Mouse (Mus musculus) left cerebral cortex, adult 11 months (tissue): ENCODE data around the gene Skida1.
"Not testable (repeated sequence)": the region's sequence is repeated elsewhere in the genome, so short reads cannot be mapped to it uniquely, and the experiment has no call there.

Source experiments
- DNase-seq: peaks from one replicate; pipeline ENCODE4 v3.0.0; 2022; ENCODE audit warnings: low spot score

Skida1 gene

DNA sequence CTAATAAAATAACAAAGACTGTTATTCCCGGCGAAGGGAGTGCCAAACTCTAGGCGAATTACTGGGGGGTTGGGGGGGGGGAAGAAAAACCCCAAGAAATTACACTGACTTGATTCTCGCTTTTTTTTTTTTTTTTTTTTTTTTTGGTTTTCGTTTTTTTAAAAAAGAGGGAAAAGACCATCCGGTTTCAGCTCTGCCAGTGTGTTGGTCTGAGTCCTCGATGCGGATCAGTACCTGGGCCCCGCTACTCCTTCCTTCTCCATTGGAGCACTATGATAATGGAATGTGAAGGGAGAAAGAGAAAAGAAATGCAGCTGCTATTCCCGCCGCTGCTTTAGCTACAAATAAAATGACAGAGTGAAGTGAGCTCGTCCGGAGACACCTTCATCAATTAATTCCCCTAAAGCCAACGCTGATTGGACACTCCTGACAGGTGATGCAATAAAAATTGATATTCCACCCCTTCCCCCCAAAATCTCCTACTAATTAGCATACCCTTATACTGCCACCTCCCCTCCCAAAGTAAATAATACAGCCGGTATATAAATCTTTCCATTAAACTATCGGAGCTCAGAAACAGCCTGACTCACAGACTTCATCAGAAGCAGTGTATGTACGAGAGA lies at the start of gene Skida1:
Gene Skida1, minus strand, starts transcription at position 599 of the 623 bp plus-strand sequence.
- DNase-seq, result no peak

DNA sequence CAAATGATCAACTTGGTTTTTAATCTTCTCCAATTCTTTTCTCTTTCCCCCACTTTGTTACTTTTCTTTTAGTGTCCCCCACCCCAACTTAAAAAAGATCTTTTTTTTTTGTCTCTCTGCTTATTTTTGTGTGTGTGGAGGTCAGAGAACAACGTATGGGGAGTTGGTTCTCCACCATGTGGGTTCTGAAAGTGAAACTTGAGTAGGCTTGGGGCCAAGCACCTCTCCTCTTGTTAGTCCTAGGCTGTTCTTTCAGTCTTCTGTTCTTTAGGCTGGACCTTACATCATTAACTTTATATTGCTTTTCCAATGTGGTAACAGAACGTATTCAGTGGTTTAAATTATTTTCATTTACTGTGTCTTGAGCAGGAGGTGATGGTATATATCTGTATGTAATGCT lies 47.0 kb upstream of the Skida1 start:
- DNase-seq, result no peak

DNA sequence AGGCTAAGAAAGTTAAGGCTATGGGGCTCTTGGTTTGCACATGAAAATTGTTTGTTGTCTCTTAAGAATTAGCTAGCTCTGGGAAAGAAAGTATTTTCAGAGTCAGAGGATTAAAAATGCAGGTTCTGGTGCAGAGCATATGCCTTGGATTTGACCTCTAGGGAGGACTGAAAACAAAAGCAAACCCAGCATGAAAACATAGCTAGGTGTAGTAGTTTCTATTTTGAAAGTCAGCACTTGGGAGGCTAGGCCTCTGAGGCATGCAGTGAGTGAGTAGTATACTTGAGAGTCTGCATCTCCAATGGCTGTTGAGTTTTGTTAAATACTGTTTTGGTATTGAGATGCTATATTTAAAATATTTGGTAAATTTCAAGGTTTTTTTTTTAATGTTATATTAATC lies 45.5 kb upstream of the Skida1 start:
- no peak for DNase-seq

DNA sequence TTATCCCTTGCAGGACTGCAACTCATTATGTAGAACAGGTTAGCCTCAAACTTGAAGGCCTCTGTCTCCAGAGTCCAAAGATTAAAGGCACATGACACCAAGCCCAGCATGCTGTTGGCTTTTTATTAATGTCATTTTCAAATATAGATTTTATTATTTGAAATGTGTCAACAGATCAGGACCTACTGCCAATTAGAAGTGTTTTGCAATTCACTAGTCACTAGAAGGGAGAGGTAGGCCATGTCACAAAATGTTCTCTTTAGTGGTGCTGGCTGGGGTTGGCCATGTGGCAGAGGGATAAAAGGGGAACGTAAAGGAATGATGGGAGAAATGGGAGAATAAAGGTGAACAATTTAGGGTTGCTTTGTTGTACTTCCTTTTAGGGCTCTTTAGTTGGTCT lies 45.0 kb upstream of the Skida1 start:
- no peak for DNase-seq

DNA sequence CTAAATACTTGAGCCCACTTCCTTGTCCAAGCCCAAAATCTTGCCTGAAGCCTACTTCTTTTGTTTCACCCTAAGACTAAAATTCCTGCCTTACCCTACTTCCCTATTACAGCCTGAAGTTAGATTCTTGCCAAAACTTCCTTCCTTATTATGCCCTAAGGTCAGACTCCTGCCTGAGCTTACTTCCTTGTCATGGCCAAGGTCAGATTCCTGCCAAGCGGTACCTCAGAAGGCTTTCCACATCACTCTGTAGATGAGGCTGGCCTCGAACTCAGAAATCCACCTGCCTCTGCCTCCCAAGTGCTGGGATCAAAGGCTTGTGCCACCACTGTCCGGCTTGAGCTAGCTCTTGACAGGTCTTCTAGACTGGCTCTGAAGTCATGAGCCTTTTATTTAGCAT lies 38.8 kb upstream of the Skida1 start:
- DNase-seq, result not testable (repeated sequence)

DNA sequence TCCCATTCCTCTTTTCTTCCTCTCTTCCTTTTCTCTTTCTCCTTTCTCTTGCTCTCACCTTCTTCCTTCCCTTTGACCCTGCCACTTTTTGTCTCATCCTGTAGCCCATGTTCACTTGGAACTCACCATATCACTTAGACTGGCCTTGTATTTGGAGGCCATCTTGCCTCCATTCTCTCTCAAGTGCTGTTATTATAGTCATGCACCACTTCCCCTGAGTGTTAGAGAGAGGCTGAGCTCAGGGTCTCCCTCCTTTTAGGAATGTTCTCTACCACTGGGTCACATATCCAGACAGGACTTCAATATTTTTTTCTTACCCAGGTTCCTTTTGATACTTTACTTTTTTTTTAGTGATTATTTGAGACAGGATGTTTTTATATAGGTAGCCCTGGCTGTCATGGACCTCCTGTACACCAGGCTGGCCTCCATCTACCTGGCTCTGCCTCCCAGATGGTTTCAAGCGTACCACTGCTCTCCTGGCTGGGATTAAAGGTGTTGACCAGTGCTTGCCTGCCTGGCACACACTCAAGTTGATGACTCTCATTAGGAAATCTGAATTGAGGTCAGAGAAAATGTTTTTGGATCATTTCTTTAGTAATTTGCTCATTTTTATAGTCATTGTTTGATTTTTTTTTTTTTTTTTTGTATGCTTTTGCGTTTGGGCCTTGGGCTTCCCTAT lies 31.5 kb upstream of the Skida1 start:
- no peak for DNase-seq

DNA sequence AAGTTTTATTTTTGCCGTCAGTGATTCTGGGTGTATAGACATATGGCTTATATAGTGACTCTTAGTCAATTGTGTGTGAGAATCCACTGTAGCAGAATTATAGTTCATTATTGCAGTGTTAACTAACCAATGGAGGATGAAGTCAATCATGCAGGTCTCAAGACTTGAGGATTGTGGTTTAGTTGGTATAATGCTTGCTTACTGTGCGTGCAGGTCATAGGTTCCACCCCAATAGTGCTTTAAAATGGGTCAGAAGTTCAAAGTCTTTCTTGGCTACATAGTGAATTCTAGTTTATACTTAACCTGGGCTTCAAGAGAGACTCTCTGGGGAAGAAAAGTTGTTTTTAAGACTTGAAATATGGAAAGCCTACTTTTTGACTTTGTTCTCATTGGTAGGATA lies 23.1 kb upstream of the Skida1 start:
- no peak for DNase-seq

DNA sequence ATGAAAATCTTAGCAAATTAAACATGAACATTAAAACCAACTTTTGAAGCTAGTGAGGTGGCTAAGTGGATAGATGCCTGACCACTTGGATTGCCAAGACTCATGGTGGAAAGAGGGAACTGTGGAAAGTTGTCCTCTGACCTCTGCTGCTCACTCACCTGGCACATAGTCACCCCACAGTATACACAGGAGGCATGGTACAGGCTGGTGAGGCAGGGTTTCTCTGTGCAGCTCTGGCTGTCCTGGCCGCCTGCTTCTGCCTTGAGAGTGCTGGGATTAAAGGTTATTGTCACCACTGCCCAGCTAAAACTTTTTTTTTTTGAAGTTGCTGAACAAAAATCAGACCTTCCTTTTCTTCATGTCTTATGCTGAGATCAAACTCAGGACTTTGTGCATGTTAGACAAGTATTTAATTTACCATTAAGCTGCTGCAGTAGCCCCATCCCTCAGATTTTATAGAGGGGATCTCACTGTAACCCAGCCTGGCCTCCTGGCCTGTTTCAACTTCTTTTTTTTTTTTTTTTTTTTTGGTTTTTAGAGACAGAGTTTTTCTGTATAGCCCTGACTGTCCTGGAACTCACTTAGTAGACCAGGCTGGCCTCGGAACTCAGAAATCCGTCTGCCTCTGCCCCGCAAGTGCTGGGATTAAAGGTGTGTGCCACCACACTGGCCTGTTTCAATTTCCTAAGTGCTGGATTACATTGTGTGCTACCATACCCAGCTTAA lies 19.4 kb upstream of the Skida1 start:
- no peak for DNase-seq

DNA sequence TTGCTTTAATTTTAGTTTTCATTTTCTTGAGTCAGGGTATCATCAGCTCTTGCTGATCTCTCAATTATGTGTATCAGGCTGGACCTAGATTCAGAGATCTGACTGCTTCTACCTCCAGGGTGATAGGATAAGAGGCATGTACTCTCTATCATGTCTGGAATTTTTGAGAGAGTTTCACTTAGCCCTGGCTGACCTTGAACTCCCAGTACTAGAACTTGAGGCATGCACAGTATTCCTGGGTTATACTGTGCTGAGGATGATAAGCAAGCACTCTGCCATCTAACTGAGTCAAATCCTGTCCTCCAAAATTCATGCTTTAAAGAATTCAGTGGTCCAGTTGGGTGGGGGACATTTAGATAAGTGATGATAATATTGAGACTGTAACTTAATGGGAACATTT lies 17.6 kb upstream of the Skida1 start:
- no peak for DNase-seq

DNA sequence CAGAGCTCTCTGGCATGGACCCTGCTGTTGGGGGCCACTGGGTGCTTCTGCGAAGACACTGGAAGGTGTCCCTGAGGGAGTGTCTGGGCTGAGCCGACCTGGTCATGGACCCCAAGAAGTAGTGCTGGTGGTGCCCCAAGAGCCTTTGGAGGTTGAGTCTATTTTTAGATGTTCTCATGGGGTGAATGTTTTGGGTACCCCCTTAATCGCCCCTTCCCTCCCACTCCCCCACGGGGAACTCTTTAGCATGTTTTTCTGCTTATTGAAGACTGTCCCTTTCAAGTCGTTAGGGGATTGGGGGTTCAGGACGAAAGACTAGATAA lies 16.8 kb upstream of the Skida1 start:
- DNase-seq, result no peak

DNA sequence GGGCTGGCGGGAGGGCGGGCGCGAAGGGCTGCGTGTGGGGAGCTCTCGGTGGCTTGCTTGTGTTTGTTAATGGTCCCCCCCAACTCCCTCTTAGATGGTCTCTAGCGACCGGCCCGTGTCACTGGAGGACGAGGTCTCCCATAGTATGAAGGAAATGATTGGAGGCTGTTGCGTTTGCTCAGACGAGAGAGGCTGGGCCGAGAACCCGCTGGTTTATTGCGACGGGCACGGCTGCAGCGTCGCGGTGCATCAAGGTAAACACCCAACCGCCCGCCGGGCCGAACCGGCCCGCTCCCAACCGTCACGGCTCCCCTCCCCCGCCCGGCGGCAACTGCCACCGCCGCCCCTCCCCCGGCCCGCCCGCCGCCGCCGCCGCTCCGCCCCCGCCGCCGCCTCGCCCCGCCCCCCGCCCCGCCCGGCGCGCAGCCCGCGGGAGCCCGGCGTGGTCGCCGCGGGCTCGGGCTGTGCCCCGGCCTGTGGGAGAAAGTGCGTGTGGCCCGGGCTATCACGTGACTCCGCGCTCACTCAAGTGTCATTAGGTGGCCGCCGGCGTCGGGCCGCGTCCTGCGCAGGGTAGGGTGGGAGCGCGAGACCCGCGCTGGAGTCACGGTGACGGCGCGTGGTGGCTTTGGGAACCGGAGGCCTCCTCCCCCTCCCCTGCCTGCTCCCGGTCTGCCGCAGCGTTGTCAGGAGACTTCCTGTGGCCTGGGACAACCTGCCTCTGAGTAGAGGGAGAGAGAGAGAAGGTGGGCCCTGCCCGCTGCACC lies 16.3 kb upstream of the Skida1 start:
- DNase-seq, result peak; percentile 52

DNA sequence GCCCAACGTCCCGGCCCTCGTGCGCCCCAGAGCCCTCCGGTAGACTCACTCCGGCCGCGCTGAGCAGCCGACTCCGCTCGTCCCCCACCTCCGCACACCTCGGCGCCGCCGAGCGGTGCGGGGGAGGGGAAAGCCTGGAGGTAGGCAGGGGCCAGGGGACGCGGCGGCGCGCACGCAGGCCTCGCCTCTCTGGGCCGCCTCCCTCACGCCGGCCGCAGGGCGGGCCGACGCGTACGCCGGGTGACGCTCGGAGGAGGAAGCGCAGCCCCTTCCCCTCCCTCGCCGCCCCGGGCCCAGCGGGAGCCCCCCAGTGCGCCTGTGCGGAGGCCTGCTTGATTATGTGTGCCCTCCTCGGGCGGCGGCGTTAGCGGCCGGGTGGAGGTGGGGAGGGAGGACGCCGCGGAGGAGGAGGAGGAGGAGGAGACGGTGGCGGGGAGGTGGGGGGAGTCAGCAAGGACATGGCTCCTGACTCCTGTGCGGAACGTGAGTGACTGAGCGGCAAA lies 15.6 kb upstream of the Skida1 start:
- DNase-seq, result peak; percentile 87

DNA sequence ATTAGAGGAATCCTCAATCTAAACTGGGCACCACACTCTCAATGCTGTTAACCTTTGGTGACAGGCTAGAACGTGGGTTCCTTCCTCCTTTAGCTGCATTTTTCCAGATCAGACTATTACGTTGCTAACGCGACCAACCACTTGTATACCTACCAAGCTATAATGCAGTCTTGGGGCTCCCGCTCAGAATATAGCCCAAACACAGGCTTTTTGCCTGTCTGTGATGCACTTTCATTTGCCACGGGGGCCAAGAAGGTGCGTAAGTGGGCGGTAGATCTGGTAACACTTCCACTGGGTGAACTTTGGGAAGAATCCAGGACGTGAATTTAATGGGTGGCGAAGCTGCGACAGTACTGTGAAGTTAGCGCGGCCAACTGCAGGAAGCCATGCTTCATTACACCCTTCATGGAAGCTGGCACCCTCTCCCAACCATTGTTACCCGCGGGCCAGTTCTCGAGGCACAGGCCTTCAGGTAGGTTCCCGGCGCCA lies 15.0 kb upstream of the Skida1 start:
- DNase-seq, result peak; percentile 46

DNA sequence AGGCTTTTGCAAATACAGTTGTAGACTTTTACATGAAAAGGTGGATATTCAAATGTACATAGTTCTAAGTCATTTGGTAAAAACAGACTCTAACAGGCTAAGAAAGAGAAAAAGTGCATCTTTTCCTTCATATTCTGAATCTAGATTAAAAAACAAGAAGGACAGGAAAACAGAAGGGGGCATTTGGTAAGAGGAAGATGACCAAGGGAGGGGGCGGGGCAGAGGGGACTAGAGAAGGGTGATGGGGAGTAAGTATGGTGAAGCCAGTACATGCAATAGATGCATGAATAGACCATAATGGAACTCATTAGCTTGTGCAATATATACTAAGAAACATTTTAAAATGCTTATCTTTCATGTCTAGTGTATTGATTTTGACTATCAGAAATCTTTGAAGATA lies 11.5 kb upstream of the Skida1 start:
- DNase-seq, result no peak

DNA sequence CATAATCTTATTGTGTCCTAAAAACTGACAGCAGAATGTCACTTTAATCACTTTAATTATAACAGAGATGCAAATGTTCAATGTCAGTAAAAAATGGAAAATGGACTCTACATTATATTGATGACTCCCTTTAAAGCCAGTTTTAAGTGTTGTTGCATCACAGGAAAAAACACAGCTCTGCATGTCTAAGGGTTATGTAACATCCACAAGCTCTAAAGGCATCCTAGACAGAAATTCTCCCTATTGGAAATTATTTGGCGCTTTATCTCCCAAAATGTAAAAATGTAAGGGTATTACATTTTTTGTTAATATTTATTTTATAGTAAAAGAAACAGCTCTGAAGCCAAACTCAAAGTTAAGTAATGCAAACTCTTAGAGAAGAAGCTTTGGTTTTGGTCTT lies 11.0 kb upstream of the Skida1 start:
- no peak for DNase-seq

DNA sequence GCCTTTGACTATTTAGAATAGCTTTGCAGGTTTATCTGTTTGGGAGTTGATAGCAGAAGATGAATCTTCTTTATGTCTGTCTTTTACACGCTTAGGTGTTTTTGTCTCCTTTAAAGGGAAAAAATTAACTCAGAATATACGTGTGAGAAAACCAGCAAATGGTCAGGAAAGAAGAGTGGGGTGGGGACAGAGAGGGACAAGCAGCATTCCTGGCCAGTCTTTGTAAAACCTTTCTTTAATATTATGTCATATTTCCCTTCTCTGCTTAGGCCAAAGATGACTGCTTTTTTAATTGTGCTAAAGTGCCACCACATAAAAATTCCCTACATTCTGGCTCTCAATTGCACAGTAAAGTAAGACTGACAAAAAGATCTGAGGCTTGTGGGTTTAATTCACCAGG lies 10.2 kb upstream of the Skida1 start:
- no peak for DNase-seq

DNA sequence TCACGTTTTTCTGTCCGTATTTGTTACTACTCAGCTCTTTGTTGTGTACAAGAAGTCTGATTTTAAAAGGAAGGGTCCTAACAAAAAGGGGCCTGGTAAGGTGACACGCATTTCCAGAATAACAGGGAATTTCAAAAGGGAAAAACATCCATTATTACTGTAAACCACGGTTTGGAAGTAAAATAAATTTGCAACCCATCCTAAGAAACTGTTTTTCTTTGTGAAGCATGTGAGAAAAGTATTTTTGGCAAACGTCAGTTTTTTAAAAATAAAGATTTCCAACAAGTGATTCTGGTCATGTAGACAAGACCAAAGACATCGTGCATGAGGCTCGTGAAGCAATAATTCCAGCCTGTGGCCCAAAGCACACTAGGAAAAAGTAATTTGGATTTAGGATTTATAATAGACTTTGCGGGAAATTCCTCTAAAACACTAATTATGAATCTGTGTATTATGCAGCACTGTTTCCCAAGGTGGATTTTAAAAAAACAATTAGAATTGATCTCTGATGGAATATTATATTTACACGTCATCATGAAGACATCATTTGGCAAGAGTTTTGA lies 9.4 kb upstream of the Skida1 start:
- no peak for DNase-seq

DNA sequence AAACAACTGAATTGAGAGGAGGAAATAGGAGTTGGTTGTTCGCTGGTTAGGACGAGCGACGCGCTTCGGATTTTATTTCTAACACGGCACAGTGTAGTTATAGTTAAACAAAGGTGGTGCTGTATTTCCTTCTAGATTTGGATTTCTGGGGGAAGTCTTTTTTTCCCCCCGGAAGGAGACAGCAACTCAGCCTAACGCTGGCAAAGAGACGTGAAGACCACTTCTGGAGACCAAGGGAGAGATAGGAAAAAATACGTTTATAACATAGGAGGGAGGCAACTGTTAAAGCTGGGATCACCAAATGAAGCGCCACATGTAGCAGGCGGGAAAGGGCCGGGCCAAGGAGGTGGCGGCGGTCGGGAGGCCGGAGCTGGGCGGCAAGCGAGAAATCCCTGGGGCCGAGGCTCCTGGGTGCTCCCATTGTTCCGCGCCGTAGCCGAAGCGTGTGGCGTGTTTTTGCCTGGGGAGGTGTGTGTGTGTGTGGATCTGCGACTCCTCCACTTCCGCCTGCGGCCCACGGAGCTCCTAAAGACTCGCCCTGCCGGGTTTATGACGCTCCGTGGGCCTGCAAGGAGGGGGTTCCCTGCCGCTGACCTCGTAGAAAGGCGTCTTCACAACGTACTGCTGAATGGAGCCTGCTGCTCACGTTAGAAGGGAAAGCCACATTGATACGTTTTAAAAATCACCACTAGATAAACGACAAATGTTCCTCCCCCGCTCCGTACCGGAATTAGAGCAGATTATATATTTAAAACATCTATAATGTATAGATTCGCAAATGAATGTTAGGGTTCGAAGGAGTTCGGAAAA lies 8.7 kb upstream of the Skida1 start:
- DNase-seq, result peak; percentile 35

DNA sequence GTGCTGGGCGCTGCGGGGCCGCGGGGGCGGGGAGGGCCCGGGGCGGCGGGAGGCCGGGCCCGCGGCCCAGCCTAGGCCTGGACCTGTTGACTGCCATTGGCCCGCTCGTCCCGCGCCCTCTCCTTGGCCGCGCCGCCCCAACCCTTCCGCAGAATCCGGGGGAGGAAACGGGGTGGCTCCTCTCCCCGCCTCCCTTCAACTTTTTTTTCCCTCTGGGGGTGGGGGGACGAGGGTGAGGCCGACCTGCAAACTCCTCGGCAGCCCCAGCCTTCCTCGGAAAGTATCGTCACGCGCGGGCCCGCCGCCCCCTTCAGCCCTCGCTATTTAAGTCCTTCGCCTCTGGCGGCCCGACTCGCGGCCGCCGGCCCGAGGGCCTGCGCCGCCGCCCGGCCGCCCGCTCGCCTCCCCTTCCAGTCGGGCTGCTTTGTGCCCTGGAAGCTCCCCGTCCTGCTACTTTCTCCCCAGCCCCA lies 8.0 kb upstream of the Skida1 start:
- DNase-seq, result peak; percentile 77

DNA sequence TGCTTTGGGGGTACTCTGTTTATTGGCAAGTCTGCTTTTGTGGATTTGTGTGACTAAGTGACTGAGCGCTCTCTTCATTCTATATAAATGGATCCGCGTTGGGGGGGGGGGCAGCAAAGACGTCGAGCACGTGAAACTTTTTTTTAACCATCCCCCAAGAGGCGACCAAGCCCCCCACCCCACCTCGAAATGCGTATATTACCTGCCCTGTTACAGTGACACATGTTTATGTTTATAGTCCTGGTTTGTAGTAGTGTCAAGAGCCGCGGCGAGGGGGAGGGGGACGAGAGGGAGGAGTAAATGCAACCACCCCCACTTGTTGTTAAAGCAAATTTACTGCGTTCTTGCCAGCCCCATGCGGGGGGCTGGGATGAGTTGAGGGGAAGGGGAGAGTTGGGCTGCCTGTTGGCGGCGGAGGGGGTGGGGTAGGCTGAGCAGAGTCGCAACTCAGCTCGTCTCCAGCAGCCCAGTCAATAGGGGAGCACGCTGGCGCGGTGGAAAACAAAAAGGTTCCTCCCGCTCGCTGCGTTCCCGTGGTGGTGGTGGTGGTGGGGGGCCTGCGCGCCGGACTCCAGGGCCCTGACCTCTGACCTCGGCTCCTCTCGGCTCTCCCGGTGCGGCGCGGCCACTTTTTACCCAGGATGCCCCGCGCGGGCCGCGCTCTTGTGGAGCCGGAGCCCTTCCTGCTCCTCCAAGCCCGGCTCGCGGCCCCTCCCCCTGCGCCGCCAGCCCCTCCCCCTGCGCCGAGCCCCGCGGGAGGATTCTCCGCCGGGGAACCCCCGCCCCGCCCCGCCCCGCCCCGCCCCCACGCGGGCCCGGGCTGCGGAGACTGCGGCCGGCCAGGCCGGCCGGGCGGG lies 7.3 kb upstream of the Skida1 start:
- DNase-seq, result peak; percentile 90
